Mouse (Mus musculus) bone marrow macrophage, adult 2 months (primary cell): ENCODE measurements around the gene Il17ra.

Experiments
- CTCF ChIP-seq: IDR thresholded peaks from 2 replicates; pipeline ENCODE4 v1.5.1; 2012; ENCODE audit warnings: low read depth, mild to moderate bottlenecking, low read length, moderate library complexity
- POLR2A ChIP-seq: IDR thresholded peaks from 2 replicates; pipeline ENCODE4 v1.6.1; 2012; ENCODE audit warnings: mild to moderate bottlenecking, low read depth, low read length, borderline replicate concordance

GRCm38 (mm10) chr6:120488647-120489046, 25.6 kb downstream of the Il17ra start:
- TF ChIP-seq CTCF (no peak), POLR2A (no peak)
